Mouse (Mus musculus) embryo, embryonic 11 days (tissue): Measurements from ENCODE around the gene Pcsk1.

ENCODE experiments used
- DNase-seq: peaks from one replicate; pipeline ENCODE4 v3.0.0-alpha.2; 2015

Pcsk1 gene

DNA sequence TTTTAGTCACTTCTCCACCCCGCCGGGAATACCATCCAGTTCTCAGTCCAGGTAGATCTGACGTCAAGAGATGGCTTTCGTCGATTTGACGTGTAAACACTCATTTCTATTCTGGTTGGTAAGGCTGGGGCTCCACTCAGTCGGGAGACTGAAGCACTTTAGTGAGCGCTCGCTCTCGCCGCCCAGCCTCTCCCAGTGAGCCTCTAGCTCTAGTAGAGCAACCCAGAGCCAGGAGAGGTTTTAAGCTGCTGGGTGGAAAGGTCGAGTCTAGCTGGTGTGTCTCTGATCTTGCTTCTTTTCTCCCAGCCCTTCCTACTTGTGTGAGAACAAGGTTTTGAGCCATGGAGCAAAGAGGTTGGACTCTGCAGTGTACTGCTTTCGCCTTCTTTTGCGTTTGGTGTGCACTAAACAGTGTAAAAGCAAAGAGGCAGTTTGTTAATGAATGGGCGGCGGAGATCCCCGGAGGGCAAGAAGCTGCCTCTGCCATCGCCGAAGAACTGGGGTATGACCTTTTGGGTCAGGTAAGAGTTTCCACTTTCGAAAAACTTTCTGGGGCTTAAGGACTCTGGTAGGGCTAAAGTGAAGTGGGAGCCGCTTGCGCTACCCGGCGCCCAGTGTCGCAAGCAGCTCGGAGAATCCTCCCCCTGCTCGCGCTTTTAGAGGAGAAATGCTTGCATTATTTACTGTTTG lies at the start of gene Pcsk1:
Gene Pcsk1, plus strand, starts transcription at position 106 of the 690 bp plus-strand sequence.
- peak; percentile 40 for DNase-seq

DNA sequence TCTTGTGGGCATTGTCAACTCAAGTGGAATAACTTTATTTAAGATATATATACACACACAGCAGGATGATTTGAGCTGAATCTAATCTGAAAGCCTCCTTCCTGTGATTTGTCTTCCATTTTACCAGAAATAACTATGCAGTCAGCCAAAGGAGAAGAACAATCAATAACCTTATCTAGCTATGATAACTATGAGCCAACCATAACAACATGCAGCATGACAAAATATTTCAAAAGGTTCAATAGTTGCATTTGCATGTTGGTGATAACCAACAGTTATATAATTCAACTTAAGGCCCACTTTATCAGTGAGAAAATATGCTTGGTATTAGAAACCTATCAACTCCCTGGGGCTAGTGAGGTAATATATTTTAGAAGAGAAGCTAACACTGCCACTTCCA lies 30.8 kb upstream of the Pcsk1 start:
- no peak for DNase-seq

DNA sequence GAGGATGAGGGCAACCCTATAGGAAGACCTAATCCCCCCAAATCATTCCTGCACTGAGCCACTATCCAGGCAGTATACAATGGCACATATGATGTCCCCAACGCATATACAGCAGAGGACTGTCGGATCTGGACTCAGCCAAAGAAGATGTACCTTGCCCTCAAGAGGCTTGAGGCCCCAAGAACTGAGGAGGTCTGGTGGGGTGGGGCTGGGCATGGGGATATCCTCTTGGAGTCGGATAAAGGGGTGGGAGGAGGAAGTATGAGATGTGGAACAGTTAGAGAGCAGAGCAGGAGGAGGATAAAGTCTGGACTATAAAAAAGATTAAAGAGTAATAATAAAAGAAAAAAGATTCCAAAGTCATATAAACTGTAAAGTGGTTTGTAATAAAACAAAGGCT lies 25.7 kb upstream of the Pcsk1 start:
- no peak for DNase-seq

DNA sequence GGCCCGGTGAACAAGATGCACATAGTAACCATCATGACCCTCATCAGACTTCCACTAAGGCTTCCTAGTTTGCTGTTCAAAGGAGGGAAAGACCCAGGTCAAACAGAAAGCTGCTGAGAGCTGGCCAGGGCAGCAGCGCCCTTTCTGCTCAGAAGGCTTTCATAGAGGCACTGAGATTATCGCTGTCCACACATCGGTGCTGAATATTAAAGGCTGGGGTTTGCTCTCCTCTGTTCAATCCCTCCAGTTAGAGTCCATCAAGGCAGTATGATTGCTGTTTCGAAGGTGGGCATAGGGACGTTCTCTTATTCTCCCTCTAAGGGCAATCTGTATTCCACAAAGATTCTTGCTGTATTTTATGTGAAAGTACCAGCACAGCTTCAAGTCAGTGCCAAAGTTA lies 1.0 kb upstream of the Pcsk1 start:
- DNase-seq = peak; percentile 75

DNA sequence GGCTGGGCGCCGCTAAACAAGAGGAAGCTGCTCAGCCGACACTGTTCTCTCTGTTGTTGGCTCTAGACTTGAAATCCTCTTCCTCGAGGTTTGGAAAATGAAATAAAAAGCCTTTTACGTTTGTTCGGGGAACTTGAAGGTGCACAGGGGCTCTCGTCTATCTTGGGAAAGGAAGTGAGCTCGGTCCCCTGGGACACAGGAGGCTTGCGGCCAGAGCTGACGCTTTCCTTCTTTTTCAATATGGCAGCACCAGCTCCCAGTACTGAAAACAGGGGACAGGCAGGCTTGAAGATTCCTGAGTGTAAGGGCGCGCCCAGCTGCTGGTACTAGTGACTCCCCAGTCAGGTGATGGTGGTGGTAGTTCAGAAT lies 769 bp downstream of the Pcsk1 start:
- peak; percentile 68 for DNase-seq

DNA sequence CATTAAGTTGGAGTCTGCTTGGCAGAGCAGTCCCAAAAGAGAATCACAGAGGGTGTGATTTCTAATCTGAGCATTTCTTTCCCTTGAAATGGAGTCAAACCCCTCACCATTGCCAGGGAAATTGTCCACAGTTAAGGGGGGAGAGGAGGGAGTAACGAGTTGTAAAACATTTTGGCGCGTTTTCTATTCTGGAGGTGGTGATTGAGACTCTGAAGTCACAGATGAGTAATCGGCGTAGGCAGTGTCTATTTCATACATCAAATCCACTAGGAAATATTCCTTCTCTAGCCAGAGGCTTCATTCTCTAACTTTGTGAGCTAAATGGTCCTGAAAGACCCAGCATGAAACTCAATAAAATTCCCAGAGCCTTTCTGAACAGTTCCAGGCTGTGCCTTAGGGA lies 1.4 kb downstream of the Pcsk1 start:
- no peak for DNase-seq

DNA sequence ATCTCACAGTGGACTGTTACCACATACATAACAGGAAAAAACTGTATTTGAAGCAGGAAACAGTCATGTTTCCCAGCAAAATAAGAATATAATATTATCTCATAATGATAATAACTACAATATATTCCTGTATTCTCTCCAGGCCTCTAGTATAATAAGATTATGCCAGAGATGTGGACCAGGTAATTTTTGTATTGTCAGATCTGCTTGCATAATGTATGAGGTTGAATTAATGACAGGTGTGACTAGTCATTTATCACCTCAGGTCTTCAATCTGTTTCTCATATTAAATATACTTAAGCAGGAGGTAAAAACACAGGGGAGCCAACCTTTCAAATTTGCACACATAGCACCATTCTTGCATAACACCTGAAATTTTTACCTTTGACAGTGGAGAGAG lies 5.9 kb downstream of the Pcsk1 start:
- no peak for DNase-seq

DNA sequence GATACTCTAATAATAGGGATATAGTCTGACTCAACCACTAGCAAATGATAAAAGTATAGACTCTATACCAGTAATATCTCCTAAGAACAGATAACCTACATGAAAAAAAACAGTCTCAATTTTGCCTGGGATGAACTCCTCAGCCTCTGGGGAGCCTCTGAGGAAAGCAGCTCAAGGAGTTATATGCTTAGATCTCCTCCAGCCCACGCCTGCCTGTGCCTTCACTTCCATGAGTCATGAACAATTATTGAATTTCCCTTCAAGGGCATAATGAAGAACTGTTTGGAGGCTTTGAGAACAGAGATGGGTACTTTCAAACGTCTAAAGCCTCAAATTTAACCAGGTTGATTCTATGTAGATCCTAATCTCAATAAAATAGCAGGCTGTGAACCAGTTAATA lies 23.5 kb downstream of the Pcsk1 start:
- no peak for DNase-seq

DNA sequence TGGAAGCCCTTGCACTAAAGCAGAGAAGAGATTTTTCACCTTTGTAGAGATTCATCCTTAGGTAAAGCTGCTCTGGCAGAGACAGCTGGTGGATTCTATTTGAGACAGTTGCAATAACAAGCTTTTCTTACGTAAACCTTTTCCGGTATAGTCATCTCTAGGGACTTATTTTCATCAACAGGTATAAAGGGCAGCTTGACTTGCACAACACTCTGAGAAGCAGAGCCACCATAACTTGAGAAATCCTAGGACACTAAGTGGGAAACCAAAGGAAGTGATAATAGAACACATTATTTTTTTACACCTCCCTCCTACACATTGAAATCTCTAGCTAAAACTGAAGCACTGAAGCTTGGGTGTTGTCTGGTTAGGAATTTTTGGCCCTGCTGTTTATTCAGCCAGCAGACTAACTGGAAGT lies 24.4 kb downstream of the Pcsk1 start:
- DNase-seq = no peak

DNA sequence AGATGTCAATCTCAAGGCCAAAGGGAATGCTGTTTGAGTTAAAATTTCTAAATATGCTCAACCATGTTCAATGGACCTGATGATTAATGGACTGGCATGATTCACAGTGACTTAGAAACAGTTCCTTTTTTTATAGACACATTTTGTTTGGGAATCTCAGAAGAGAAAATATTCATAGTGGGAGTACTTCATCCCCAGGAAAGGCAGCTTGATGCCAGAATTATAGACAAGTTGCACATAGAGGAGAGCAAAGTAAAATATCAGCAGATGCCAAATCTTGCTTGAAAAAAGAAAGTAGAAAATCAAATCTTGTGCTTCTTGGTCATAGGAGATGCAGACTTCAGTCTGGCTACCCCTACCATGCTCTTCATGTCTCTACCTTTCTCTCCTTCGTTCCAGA lies 25.2 kb downstream of the Pcsk1 start:
- DNase-seq = no peak

DNA sequence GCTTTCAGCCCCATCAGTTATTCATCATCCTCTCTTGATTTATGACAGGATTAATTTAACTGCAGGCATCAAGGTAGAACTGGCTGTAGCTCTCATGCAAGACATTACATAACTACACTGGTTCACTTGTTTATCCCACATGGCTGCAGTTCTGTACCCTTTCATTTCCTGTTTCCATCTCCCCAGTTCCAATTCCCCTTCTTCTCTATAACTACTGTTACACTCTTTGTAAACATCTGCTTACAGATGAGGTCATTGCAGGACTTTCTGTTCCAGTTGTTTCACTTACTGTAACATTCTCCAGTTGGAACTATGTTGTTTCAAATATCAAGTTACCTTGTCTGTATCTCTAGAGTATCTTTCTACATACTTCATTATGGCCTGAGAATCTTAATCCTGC lies 46.2 kb downstream of the Pcsk1 start:
- no peak for DNase-seq

DNA sequence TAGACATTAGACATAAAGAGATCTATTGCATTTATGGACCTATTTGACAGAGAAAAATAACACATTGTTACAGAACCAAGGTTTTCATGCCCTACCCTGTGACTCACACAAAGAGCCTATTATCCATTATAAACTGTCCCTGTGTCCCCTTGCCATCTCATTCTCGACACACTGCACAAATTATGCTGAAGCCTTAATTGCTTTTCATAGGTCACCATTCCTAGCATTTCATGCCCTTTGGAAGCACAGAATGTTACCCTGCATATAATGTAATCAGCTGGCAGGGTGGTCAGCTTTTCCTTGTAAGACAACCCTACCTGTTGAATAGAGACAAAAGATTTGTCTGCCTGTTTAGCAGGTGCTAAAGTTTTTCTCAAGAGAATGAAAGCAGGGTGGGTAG lies 71.0 kb downstream of the Pcsk1 start:
- DNase-seq = no peak

DNA sequence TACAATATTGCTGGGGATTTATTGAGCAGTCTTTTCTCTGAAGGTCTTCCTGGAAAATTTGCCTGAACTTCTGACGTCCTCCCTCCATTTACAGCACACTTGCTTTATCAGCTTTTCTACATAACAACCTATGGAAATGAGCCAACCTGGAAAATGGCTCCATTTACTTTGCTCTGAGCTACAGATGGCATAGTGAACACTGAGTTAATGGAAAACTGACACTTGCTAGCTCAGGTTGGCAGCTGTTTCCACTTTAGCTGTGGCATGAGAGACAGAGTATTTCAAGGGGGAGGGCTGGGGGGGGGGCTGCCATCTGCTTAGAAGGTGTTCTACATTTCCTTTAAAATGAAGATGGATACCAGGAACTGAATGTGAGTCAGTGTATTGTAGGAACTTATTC lies 73.8 kb downstream of the Pcsk1 start:
- DNase-seq = peak; percentile 9
